Mouse (Mus musculus) small intestine, adult 10 weeks (tissue): ENCODE data around the gene Eppin. TPM values are rescaled to one million over a fixed set of nuclear protein-coding genes. Genes with fewer than 3 reads are reported as not detected.

Source experiments
- polyA plus RNA-seq: library from polyadenylated mRNA; stranded (reverse); fragments of 350-450 nt; fragmentation: Illumina TruSeq; extraction: RNeasy Lipid Tissue Mini Kit (QIAGEN cat#74804); gene quantifications from one replicate; pipeline ENCODE4 v1.2.3, GENCODE M21; 2014; ENCODE audit warnings: low replicate concordance

Eppin gene
- polyA plus RNA-seq: not detected

GRCm38 (mm10) chr2:164593494-164593893, at the start of gene Eppin:
Gene Eppin (minus strand): TSS chr2:164593594.

GRCm38 (mm10) chr2:164638696-164639095, 45.3 kb upstream of the Eppin start, which contains the start of gene Wfdc16:
Gene Wfdc16 (minus strand): TSS chr2:164638796.

GRCm38 (mm10) chr2:164613471-164613870, 20.1 kb upstream of the Eppin start, which contains the start of the genes Wfdc6b and Wfdc8:
Gene Wfdc6b (plus strand): TSS chr2:164613522.
Gene Wfdc8 (minus strand): TSS chr2:164613626.

GRCm38 (mm10) chr2:164585025-164585725, 8.2 kb downstream of the Eppin start, which contains the start of gene Wfdc6a:
Gene Wfdc6a (minus strand): TSS chr2:164585447.

GRCm38 (mm10) chr2:164573359-164573758, 20.0 kb downstream of the Eppin start, which contains the start of gene Spint3:
Gene Spint3 (minus strand): TSS chr2:164573459.

GRCm38 (mm10) chr2:164562391-164563188, 30.8 kb downstream of the Eppin start, which contains the start of gene Wfdc2:
Gene Wfdc2 (plus strand): TSS chr2:164562413.

Other genes with a start within 250 kb of the Eppin start
- not detected for gene Slpi, start 204.5 kb downstream of the Eppin start, polyA plus RNA-seq
- 1.6 TPM for gene Rbpjl, start 190.5 kb downstream of the Eppin start, polyA plus RNA-seq
- 0.15 TPM for gene Matn4, start 188.4 kb downstream of the Eppin start, polyA plus RNA-seq
- gene Sdc4, start 149.7 kb downstream of the Eppin start, polyA plus RNA-seq: 73.6 TPM
- 7.5 TPM for gene Sys1, start 136.6 kb downstream of the Eppin start, polyA plus RNA-seq
- gene Gm20458, start 132.6 kb downstream of the Eppin start, polyA plus RNA-seq: not detected
- not detected for gene Trp53tg5, start 119.9 kb downstream of the Eppin start, polyA plus RNA-seq
- 2.4 TPM for gene Dbndd2, start 107.5 kb downstream of the Eppin start, polyA plus RNA-seq
- gene Pigt, start 96.1 kb downstream of the Eppin start, polyA plus RNA-seq: 4.8 TPM
- gene Wfdc2, start 31.2 kb downstream of the Eppin start, polyA plus RNA-seq: not detected
- gene Spint3, start 20.1 kb downstream of the Eppin start, polyA plus RNA-seq: not detected
- not detected for gene Wfdc6a, start 8.1 kb downstream of the Eppin start, polyA plus RNA-seq
- gene Wfdc6b, start 19.9 kb upstream of the Eppin start, polyA plus RNA-seq: not detected
- not detected for gene Wfdc8, start 20.0 kb upstream of the Eppin start, polyA plus RNA-seq
- 1.9 TPM for gene Wfdc16, start 45.2 kb upstream of the Eppin start, polyA plus RNA-seq
- not detected for gene Wfdc10, start 62.5 kb upstream of the Eppin start, polyA plus RNA-seq
- gene Wfdc9, start 63.0 kb upstream of the Eppin start, polyA plus RNA-seq: not detected
- gene Wfdc11, start 80.5 kb upstream of the Eppin start, polyA plus RNA-seq: not detected
- gene Wfdc13, start 91.5 kb upstream of the Eppin start, polyA plus RNA-seq: not detected
- gene Spint4, start 104.9 kb upstream of the Eppin start, polyA plus RNA-seq: not detected
- not detected for gene Spint5, start 121.7 kb upstream of the Eppin start, polyA plus RNA-seq
- 0.71 TPM for gene Wfdc3, start 152.3 kb upstream of the Eppin start, polyA plus RNA-seq
- 3.3 TPM for gene Dnttip1, start 152.4 kb upstream of the Eppin start, polyA plus RNA-seq
- gene Ube2c, start 176.3 kb upstream of the Eppin start, polyA plus RNA-seq: 13.1 TPM
- not detected for gene Tnnc2, start 186.4 kb upstream of the Eppin start, polyA plus RNA-seq
- gene Snx21, start 192.2 kb upstream of the Eppin start, polyA plus RNA-seq: 1.2 TPM
- 2.0 TPM for gene Acot8, start 211.3 kb upstream of the Eppin start, polyA plus RNA-seq
- 1.6 TPM for gene Zswim3, start 211.5 kb upstream of the Eppin start, polyA plus RNA-seq
- gene Zswim1, start 229.1 kb upstream of the Eppin start, polyA plus RNA-seq: 1.1 TPM
- not detected for gene Spata25, start 234.9 kb upstream of the Eppin start, polyA plus RNA-seq
- gene Ctsa, start 239.3 kb upstream of the Eppin start, polyA plus RNA-seq: 26.4 TPM
- not detected for gene Neurl2, start 239.9 kb upstream of the Eppin start, polyA plus RNA-seq